Mouse (Mus musculus) layer of hippocampus, adult 9-10 months (tissue): Measurements from ENCODE around the gene Ssbp2.

Experiments
- DNase-seq: peaks from one replicate; pipeline ENCODE4 v3.0.0; 2022; ENCODE audit warnings: low spot score

The Ssbp2 gene

GRCm38 (mm10) chr13:91727899-91728298 is 267.8 kb downstream of the Ssbp2 start:
- DNase-seq, result no peak

GRCm38 (mm10) chr13:91737191-91737590 is 277.1 kb downstream of the Ssbp2 start:
- DNase-seq, result no peak

DNA sequence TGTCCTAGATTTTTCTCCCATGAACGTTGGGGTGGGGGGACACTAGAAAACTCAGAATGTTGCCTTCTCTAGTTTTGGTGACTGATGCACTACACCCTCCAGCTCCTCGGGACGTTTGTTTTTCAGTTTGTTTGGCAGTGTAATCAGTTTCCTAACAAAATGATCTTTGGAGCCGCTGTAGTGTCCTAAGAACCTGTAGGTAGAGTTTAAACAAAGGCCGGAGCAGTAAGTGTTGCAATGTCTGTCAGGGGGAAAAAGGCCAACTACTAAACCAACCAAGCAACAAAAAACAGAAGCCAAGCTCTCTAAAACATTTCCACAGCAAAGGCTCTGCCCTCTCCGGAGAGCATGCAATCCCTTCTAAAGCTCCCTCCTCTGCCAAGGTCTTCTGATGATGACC is 280.8 kb downstream of the Ssbp2 start:
- no peak for DNase-seq

DNA sequence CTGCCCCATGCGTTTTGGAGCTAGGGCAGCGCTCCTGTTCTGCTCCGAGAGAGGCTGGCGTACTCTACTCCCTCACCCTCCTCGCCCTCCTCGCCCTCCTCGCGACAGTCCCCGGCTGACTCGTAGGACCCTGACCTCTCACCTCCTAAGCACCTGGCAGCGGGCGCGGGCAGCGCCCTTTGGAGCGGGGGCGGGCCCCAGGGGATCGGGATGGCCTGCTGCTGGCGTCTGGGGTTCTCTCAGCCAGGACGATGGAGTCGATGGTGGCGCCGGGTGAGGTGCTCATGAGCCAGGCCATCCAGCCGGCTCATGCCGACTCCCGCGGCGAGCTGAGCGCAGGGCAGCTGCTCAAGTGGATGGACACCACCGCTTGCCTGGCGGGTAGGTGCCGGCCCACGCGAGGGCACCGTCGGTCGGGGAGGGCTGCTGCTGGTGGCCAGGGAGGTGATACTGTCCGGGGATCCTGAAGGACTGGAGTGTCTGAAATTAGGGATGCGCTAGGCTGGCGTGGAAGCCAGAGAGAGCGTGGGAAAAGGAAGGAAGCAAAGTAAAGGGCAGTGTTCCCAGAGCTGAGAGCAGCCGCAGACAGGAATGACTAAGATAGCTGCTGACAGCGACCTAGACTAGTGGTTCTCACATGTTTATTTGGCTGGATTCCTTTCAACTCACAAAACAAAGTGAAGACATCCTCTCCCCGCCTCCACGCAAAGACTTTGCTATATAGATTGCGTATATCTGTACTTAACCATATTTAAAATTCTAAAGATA is 281.4 kb downstream of the Ssbp2 start, which contains the start of gene Acot12:
Gene Acot12 (plus strand): TSS at position 233 of the 768 bp plus-strand sequence.
- no peak for DNase-seq

DNA sequence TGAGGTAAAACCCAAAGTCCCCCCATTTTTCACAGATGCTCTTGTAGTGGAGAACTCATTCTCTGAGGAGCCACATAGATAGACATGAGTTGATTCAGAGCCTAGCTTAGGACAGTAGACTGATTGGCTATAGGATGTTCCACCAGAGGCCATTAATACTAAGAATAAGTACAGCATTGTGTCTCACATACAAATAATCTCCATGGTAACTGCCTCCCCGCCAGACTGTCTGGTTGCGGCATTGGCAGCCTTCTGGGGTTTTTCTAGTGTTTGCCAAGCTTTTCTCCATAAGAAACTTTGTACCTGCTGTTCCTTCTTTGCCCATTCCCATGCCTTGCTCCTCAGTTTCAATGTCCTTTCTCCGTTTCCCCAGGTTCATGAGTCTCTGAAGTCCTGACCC is 283.1 kb downstream of the Ssbp2 start:
- no peak for DNase-seq

DNA sequence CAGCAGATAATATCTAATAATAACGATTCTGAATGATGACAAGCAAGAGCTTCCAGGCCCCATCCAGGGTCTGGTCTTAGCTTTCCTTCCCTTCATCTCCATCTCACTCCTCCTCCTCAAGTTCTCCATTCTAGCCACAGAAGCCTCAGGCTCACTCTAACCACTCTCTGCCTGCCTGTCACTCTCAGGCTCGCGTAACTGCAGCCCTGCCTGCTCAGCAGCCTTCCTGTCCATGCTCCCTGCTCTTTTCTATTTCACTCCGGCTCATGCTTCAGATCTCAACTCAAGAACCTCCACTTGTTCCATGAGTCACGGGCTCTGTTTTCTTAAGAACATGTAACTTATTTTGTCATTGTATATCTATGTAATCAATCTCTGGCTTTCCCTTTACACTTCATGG is 286.4 kb downstream of the Ssbp2 start:
- no peak for DNase-seq

- DNase-seq, result no peak
Measured at GRCm38 (mm10) chr13:91748401-91748800, 288.3 kb downstream of the Ssbp2 start.

GRCm38 (mm10) chr13:91749981-91750380 is 289.9 kb downstream of the Ssbp2 start:
- DNase-seq, result no peak
